Mouse (Mus musculus): Measurements from ENCODE around the gene Mtrex.

The Mtrex gene

DNA sequence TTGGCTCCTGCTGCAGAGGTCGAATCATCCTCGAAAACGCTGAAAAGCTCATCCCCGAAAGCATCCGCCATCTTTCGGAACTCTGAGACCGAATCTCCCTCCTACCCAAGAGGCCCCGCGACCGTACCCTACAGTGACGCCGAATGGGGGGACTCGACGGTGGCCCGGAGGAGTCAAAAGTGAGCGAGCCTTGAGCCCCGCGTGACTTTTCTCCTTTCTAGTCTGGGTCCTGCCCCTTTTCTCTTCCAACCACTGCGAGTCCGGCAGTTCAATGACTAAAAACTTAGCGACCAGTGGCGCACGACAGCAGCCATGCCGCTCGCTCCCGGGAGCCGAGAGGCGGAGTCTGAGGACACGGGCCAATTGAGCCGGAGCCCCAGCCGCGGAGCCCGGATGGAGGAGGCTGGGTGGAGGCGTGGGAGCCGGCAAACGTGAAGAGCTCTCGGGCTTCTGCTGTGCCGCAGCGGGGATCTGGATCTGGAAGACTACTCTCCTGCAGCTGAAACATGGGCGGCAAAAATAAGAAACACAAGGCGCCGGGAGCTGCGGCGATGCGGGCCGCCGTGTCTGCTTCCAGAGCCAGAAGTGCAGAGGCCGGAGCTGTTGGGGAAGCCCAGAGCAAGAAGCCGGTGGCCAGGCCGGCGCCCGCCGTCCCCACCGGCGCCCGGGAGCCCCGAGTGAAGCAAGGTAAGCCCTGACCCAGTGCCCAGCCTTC, at the start of gene Mtrex, which contains the start of gene Dhx29:
TSS of gene Mtrex (minus strand) at position 112 of the 715 bp plus-strand sequence.
TSS of gene Dhx29 (plus strand) at position 168 of the 715 bp plus-strand sequence.
- DNase-seq (ENCODE audit: low read depth, low spot score), result peak; percentile 98

DNA sequence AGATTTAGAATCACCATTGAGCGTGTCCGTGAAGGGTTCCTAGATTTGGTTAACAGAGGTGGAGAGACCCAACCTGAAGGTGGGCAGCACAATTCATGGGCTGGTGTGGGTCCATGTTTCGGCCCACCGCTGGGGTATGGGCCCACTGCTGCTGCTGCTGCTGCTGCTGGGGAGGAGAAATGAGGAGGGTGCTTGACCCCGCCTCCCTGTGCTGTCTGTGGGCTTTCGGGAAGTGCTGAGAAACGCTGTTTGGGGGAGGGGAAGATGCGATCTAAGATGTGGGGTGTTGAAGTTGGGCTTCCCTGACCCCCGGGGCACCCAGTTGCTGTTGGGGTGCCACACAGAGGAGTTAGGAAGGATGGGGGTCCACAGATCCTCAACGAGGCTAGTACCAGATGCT, 49.5 kb upstream of the Mtrex start:
- no peak for DNase-seq (ENCODE audit: low read depth, low spot score)

DNA sequence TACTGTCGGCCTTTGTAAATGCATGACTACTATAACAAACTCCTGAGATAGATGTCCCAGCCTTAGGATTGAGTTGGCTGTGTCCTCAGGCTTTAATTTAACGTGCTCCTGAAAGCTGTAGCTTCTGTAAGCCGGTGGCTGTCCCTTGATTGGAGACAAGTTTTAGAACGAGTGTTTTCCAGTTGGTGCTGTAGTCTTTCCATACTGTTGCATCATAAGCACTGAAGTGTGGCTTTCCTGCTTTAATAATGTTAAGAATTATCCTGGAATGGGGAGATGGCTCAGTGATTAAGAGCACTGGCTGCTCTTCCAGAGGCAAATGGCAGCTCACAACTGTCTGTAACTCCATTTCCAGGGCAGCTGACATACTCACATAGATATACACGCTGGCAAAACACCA, 40.1 kb upstream of the Mtrex start:
- no peak for DNase-seq (ENCODE audit: low read depth, low spot score)

GRCm38 (mm10) chr13:112964421-112964820, 37.2 kb upstream of the Mtrex start:
- DNase-seq (ENCODE audit: low read depth, low spot score), result no peak

- no peak for DNase-seq (ENCODE audit: low read depth, low spot score)
Measured at GRCm38 (mm10) chr13:112963081-112963480, 35.9 kb upstream of the Mtrex start.

DNA sequence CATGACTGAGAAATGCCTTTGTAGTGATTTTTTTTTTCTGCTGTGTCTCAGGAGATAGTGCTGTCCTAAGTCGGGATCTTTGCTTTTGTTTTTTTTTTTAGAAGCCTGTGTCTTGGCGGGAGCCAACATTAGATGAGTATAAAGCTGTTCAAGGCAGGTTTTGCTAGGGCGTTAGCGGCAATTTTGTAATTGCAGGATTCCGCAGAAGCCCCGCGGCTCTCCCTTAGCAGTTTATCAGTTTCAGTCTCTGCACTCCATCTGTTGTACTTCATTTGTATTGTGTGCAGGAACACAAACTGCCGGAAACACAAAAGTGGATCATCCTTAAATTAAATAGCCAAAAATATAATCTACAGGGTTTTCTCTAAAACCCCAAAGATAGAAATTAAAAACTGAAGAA, 26.9 kb upstream of the Mtrex start:
- DNase-seq (ENCODE audit: low read depth, low spot score), result no peak

- no peak for DNase-seq (ENCODE audit: low read depth, low spot score)
Measured at GRCm38 (mm10) chr13:112945900-112946299, 18.7 kb upstream of the Mtrex start.

GRCm38 (mm10) chr13:112945312-112945711, 18.1 kb upstream of the Mtrex start:
- DNase-seq (ENCODE audit: low read depth, low spot score), result no peak

DNA sequence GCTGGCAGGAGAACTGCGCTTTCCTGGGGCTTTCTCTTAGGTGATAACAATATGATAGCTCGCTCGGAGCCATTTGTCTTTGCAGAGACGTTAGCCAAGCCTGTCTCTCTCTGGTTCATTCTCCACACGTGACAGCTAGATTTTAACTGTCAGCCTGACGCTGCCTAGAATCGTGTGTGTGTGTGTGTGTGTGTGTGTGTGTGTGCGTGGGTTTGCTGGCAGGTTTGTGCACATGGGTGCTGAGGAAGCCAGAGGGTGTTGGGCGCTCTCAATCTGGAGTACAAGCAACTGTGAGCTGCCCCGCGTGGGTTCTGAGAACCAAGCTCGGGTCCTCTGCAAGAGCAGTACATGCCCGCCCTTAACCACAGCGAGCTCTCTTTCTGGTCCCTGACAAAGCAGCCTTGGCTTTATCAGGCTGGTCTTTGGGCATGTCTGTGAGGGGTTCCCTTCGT, 14.7 kb upstream of the Mtrex start:
- no peak for DNase-seq (ENCODE audit: low read depth, low spot score)

- DNase-seq (ENCODE audit: low read depth, low spot score), result no peak
Measured at GRCm38 (mm10) chr13:112938130-112938529, 10.9 kb upstream of the Mtrex start.

DNA sequence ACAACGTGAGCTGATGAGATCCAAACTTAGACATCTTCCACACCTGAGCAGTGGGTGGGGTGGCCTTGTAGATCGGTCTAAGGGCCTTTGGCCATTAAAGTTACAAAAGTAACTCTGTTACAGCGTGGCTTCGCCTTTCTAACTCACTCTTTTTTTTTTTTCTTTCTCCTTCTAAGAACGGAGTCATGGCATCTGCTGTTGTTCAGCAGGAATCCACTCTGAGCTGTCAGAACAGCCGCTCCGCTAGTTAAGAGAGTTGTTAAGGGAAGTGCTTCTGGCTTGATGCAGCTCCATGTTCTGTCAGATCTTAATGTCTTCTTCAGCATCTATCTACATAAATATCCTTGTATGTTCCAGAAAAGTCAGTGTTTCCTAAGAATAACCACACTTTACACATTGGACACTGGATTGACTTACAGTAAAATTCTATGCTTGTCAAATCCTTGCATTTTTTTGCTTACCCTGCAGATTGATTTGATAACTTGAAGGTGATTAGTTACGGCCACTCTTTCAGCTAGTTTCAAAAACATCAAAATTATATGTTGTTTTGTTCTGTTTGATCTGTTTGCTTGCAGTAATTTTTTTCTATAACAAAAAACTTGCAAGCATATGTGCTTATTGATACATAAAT, 955 bp upstream of the Mtrex start:
- DNase-seq (ENCODE audit: low read depth, low spot score), result no peak

- no peak for DNase-seq (ENCODE audit: low read depth, low spot score)
Measured at GRCm38 (mm10) chr13:112926796-112927195, 402 bp downstream of the Mtrex start.

- no peak for DNase-seq (ENCODE audit: low read depth, low spot score)
Measured at GRCm38 (mm10) chr13:112925976-112926375, 1.2 kb downstream of the Mtrex start.

GRCm38 (mm10) chr13:112925266-112925665, 1.9 kb downstream of the Mtrex start:
- DNase-seq (ENCODE audit: low read depth, low spot score), result no peak

DNA sequence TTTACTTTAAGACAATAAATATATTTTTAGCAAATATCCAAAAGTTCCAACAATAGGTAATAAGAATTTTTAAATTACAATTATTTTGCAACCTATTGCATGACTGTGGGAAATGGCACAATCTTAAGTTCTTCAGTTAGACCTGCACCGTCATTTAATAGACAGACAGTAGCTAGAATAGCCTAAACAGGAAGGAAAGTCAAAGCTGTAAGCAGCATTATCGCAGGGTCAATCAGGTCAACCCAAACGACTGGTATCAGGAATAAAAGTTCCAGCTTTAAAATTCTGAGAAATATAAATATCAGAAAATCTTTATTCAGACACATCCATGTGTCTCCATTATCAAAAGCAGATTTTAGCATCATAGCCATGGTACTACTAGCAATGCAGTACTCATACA, 6.3 kb downstream of the Mtrex start:
- DNase-seq (ENCODE audit: low read depth, low spot score), result no peak

DNA sequence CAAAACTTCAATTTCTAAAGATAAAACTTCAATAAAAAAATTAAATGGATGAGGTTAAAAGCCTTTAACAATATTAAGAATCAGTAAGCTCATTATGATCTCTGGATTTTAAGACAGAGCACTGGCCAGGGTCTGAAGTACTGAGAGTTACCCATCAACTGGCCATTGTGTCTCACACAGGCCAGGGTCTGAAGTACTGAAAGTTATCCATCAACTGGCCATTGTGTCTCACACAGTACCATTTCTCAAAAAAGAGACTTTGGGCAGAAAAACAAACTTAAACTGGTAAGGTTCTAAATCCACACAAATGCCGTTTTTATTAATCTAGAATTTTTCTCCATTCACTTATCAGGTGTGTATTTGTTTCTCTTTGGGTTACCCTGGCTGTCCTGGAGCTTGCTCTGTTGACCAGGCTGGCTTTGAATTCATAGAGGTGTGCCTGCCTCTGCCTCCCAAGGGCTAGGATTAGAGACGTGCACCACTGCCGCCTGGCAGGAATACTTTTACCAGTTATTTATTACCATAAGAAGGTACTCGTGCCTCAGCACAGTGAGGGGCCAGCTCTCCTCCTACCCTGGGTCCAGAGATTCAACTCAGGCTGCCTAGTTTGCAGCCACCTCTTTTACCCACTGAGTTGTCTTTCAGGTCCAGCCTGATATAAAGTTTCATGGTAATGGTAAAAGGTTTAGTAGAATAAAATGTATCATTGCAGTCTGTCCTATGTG, 7.9 kb downstream of the Mtrex start:
- DNase-seq (ENCODE audit: low read depth, low spot score), result no peak

GRCm38 (mm10) chr13:112910434-112910833, 16.8 kb downstream of the Mtrex start:
- no peak for DNase-seq (ENCODE audit: low read depth, low spot score)

- DNase-seq (ENCODE audit: low read depth, low spot score), result peak; percentile 21
Measured at GRCm38 (mm10) chr13:112909663-112910062, 17.5 kb downstream of the Mtrex start.

- no peak for DNase-seq (ENCODE audit: low read depth, low spot score)
Measured at GRCm38 (mm10) chr13:112902176-112902575, 25.0 kb downstream of the Mtrex start.

- DNase-seq (ENCODE audit: low read depth, low spot score), result no peak
Measured at GRCm38 (mm10) chr13:112887234-112887633, 40.0 kb downstream of the Mtrex start.

- no peak for DNase-seq (ENCODE audit: low read depth, low spot score)
Measured at GRCm38 (mm10) chr13:112871500-112872266, 55.5 kb downstream of the Mtrex start.
